Mouse (Mus musculus): ENCODE results near the gene Ttll5. TPM values are rescaled to one million over a fixed set of nuclear protein-coding genes. Genes with fewer than 3 reads are reported as not detected.

The Ttll5 gene
- polyA plus RNA-seq, 2 experiments = 13.9 to 16.3 TPM

DNA sequence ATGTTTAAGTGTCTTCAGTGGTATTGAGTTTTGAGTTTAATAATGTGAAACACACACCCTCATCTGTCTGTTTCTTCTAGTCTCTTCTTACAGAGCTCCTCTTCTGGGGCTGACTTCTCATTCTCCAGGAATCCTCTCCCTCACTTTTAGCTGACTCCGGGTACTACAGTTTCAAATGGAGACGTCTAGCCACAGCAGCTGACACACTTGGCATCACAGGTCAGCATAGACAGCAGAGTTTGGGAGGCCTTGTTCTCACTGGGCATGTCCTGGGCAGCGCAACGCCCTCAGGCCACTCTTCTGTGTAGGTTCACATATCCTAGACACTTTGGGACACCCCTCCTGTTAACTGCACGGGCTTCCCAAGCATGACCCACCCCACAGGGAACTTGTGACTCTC, 214.6 kb downstream of the Ttll5 start:
- ATAC-seq (ENCODE audit: low FRiP score, low read depth) = no peak
- H3K27me3 ChIP-seq (ENCODE audit: control insufficient read depth, insufficient read depth, low read length) = no peaks in the 10 kb centered on the region
- no peak for DNase-seq (ENCODE audit: low spot score)
- no peak overlapping the region for H3K4me3 ChIP-seq (replicated peaks; ENCODE audit: low read length)
- no peak overlapping the region for H3K4me2 ChIP-seq (replicated peaks; ENCODE audit: low read depth, low read length, severe bottlenecking)
- peaks cover 7% of the 10 kb centered on the region; the same call in 1 of the 2 replicates for H3K9me3 ChIP-seq (ENCODE audit: control insufficient read depth, low read length)
- peaks cover 7% of the 10 kb centered on the region; the same call in 1 of the 2 replicates for H3K36me3 ChIP-seq (ENCODE audit: control insufficient read depth, insufficient read depth, low read length)
- WGBS = 60% methylated on average over 5 of the region's 5 CpGs
- no peak overlapping the region for H3K27ac ChIP-seq (replicated peaks; ENCODE audit: low read depth, low read length)
- H3K9ac ChIP-seq (ENCODE audit: low read depth, low read length, severe bottlenecking) = no peak overlapping the region
- peaks cover 25% of the 10 kb centered on the region for H3K4me1 ChIP-seq (ENCODE audit: control insufficient read depth, insufficient read depth, low read length)
- no peak for TF ChIP-seq POLR2A (IDR thresholded peaks at IDR 0.05; ENCODE audit: borderline replicate concordance, extremely low read depth, insufficient read depth, insufficient read length)

DNA sequence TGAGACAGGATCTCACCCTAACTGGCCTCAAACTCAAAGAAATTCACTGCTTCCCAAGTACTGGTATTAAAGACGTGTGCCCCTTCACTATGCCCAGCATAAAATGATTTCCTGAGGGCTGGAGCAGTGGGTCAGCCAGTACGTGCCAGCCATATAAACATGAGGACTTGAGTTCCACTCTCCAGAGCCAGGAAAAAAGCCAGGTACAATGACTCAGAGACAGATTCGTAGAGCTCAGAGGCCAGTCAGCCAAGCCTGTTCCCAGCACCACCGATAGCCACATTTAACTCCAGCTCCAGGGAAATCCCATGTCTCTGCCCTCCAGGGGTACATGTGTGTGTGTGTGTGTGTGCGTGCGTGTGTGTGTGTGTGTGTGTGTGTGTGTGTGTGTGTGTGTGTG, 215.3 kb downstream of the Ttll5 start:
- H3K36me3 ChIP-seq (ENCODE audit: control insufficient read depth, insufficient read depth, low read length) = peaks cover 7% of the 10 kb centered on the region; the same call in 1 of the 2 replicates
- no peak for TF ChIP-seq POLR2A (IDR thresholded peaks at IDR 0.05; ENCODE audit: borderline replicate concordance, extremely low read depth, insufficient read depth, insufficient read length)
- ATAC-seq (ENCODE audit: low FRiP score, low read depth) (no peak), DNase-seq (ENCODE audit: low spot score) (no peak)
- peaks cover 7% of the 10 kb centered on the region; the same call in 1 of the 2 replicates for H3K9me3 ChIP-seq (ENCODE audit: control insufficient read depth, low read length)
- H3K27ac ChIP-seq (replicated peaks; ENCODE audit: low read depth, low read length) = no peak overlapping the region
- H3K9ac ChIP-seq (ENCODE audit: low read depth, low read length, severe bottlenecking) = no peak overlapping the region
- no peak overlapping the region for H3K4me2 ChIP-seq (replicated peaks; ENCODE audit: low read depth, low read length, severe bottlenecking)
- peaks cover 25% of the 10 kb centered on the region for H3K4me1 ChIP-seq (ENCODE audit: control insufficient read depth, insufficient read depth, low read length)
- H3K4me3 ChIP-seq (replicated peaks; ENCODE audit: low read length) = no peak overlapping the region
- H3K27me3 ChIP-seq (ENCODE audit: control insufficient read depth, insufficient read depth, low read length) = no peaks in the 10 kb centered on the region
- WGBS = 85% methylated on average over 6 of the region's 6 CpGs

DNA sequence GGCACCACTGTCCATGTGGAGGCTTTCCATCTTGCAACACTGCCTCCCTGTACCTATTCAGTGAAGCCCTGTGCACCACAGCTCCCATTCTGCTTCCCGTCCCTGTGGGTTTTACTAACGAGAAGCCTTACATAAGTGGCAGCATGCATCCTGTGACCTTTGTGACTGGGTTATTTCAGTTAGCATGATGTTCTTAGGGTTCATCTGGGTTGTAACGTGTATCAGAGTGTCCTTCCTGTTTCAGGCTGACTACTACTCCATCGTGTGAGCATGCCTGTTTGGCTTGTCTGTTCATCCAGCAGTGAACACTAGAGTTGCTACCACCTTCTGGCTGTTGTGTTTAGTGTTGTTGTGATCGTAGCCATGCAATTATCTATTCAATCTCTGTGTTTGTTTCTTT, 221.7 kb downstream of the Ttll5 start:
- WGBS = 75% methylated on average over 5 of the region's 5 CpGs
- Histone ChIP-seq H3K27ac (replicated peaks; ENCODE audit: low read depth, low read length) (no peak overlapping the region), H3K36me3 (ENCODE audit: control insufficient read depth, insufficient read depth, low read length) (peaks cover 5% of the 10 kb centered on the region; the same call in 1 of the 2 replicates), H3K4me2 (replicated peaks; ENCODE audit: low read depth, low read length, severe bottlenecking) (no peak overlapping the region), H3K4me1 (ENCODE audit: control insufficient read depth, insufficient read depth, low read length) (no peaks in the 10 kb centered on the region; the same call in 1 of the 2 replicates), H3K27me3 (ENCODE audit: control insufficient read depth, insufficient read depth, low read length) (no peaks in the 10 kb centered on the region), H3K9me3 (ENCODE audit: control insufficient read depth, low read length) (peaks cover 7% of the 10 kb centered on the region; the same call in 1 of the 2 replicates), H3K9ac (ENCODE audit: low read depth, low read length, severe bottlenecking) (no peak overlapping the region), H3K4me3 (replicated peaks; ENCODE audit: low read length) (no peak overlapping the region)
- DNase-seq (ENCODE audit: low spot score) (no peak), ATAC-seq (ENCODE audit: low FRiP score, low read depth) (no peak)
- no peak for TF ChIP-seq POLR2A (IDR thresholded peaks at IDR 0.05; ENCODE audit: borderline replicate concordance, extremely low read depth, insufficient read depth, insufficient read length)

DNA sequence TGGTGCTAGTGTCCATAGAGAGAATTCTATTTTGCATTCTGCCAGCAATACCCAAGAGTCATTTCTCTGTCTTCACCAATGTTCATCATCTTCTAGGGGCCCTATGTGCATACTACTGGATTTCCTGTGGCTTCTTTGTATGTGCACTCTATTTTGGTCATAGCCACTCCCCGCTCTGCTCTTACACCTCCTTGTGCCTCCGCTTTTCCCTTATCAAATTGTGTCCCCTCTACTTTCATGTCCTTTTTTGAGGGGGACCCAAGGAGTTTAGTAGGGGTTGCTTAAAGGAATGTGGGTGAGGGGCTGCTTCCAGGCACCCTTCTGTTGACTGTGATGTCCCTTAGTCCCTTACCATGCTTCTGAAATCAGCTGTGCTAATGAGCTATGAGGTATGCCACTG, 222.3 kb downstream of the Ttll5 start:
- H3K36me3 ChIP-seq (ENCODE audit: control insufficient read depth, insufficient read depth, low read length) = peaks cover 5% of the 10 kb centered on the region; the same call in 1 of the 2 replicates
- H3K4me1 ChIP-seq (ENCODE audit: control insufficient read depth, insufficient read depth, low read length) = no peaks in the 10 kb centered on the region; the same call in 1 of the 2 replicates
- H3K27me3 ChIP-seq (ENCODE audit: control insufficient read depth, insufficient read depth, low read length) = no peaks in the 10 kb centered on the region

DNA sequence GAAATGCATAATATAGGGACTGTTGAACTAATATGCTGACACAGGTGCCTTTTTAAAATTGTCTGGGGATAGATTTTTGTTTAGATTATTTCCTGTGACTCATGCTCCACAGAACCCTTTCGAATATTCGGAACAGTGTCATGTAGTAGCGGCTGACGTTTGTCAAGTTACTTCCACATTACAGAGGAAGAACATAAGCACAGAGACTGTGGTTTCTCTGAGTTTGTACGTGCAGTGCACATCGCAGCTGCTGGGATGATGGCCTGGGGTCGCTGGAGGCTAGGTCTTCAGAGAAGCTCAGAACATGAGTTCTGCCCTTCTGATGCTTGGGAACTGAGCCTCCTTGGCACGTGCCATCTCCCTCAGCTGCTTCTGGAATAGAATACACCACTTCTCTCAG, 222.9 kb downstream of the Ttll5 start:
- Histone ChIP-seq H3K9ac (ENCODE audit: low read depth, low read length, severe bottlenecking) (no peak overlapping the region), H3K36me3 (ENCODE audit: control insufficient read depth, insufficient read depth, low read length) (peaks cover 5% of the 10 kb centered on the region; the same call in 1 of the 2 replicates), H3K27me3 (ENCODE audit: control insufficient read depth, insufficient read depth, low read length) (no peaks in the 10 kb centered on the region), H3K27ac (replicated peaks; ENCODE audit: low read depth, low read length) (no peak overlapping the region), H3K9me3 (ENCODE audit: control insufficient read depth, low read length) (peaks cover 7% of the 10 kb centered on the region; the same call in 1 of the 2 replicates), H3K4me3 (replicated peaks; ENCODE audit: low read length) (no peak overlapping the region), H3K4me1 (ENCODE audit: control insufficient read depth, insufficient read depth, low read length) (no peaks in the 10 kb centered on the region; the same call in 1 of the 2 replicates), H3K4me2 (replicated peaks; ENCODE audit: low read depth, low read length, severe bottlenecking) (no peak overlapping the region)
- 72% methylated on average over 8 of the region's 8 CpGs for WGBS
- no peak for TF ChIP-seq POLR2A (IDR thresholded peaks at IDR 0.05; ENCODE audit: borderline replicate concordance, extremely low read depth, insufficient read depth, insufficient read length)
- no peak for ATAC-seq (ENCODE audit: low FRiP score, low read depth)
- no peak for DNase-seq (ENCODE audit: low spot score)

More for the DNA sequence above, 222.3 kb downstream of the Ttll5 start:
- no peak overlapping the region for H3K4me2 ChIP-seq (replicated peaks; ENCODE audit: low read depth, low read length, severe bottlenecking)
- ATAC-seq (ENCODE audit: low FRiP score, low read depth) (no peak), DNase-seq (ENCODE audit: low spot score) (no peak)
- no peak overlapping the region for H3K4me3 ChIP-seq (replicated peaks; ENCODE audit: low read length)
- no peak overlapping the region for H3K27ac ChIP-seq (replicated peaks; ENCODE audit: low read depth, low read length)
- H3K9ac ChIP-seq (ENCODE audit: low read depth, low read length, severe bottlenecking) = no peak overlapping the region
- peaks cover 7% of the 10 kb centered on the region; the same call in 1 of the 2 replicates for H3K9me3 ChIP-seq (ENCODE audit: control insufficient read depth, low read length)
- TF ChIP-seq POLR2A (IDR thresholded peaks at IDR 0.05; ENCODE audit: borderline replicate concordance, extremely low read depth, insufficient read depth, insufficient read length) = no peak
- WGBS = 99% methylated on average over 2 of the region's 2 CpGs
